Mouse (Mus musculus): ENCODE data around the gene Fam241b.

Gene Fam241b

DNA sequence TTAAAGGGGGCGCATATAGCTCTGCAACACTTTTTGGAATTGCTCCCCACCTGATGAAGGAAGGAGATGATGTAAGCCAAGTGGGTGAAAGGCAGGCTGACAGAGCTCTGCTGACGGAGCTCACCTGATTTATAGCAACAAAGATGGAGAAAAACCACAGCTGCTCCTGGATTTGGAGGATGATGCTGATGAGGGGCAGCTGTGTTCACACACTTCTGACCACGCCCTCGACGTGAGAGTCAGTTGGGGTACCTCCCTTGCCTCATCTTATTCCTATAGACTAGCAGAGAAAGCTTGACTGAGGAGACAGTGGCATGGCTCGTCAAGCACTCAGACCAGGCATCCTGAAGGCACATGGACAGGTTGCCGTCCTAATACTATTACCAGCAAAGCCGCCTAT lies at the start of gene Fam241b:
Gene Fam241b (minus strand): TSS at position 101 of the 400 bp plus-strand sequence.
- no peak for DNase-seq

DNA sequence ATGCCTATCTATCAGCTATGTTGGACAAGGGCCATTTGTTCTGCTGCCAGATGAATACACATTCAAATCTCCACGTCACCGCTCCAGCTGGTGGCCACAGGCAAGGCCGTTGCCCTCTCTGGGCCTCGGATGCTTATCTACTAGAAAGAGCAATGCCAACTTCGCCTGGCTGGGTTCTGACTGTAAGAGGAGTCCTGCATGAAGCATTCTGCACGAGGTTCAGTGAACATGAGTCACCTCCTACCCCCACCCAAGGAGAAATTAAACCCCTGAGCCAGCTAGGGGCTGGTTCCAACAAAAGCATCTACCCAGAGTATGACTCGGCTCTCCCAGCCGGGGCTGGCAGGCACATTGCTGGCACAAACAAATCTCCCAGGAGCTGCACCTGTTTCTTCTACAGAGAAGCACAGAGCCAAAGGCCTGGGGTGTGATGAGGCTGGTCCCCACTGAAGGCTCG lies 49.0 kb upstream of the Fam241b start:
- no peak for DNase-seq

DNA sequence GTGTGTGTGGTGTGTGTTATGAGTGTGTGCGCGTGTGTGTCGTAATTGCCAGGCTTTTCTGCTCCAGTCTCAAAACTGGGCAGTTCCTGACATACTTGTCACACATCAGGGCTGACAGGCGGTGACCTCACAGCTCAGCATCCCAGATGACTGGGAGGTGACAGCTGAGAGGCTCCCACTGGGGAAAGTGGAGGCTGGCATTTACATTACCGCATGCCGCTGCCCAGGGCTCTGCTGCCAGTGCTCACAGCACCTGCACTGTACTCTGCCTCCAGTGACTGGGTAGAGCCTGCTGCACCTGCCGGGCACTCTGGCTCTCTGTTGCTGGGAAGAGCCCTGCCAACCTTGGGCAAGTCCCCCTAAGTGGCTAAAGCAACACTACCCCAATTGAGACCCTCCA lies 47.1 kb upstream of the Fam241b start:
- DNase-seq = no peak

DNA sequence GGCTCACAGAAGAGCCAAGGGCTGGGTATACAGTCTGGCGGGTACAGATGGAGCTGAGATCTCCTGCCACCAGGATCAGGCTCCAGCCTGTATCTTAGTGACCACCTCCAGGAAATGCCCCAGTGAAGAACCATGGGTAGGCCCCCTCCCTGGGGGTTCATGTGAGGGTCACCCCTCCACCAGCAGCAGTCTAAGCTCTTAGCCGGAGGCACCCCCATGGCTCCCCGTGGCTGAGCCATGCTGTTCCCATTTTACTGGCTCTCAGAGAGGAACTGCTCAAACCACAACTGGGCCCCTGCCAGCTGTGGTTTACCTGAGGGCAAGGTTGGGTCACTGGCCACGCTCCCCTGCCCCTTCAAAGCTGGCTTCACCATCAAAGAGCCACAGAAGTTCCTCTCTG lies 46.2 kb upstream of the Fam241b start:
- DNase-seq = peak; percentile 46

DNA sequence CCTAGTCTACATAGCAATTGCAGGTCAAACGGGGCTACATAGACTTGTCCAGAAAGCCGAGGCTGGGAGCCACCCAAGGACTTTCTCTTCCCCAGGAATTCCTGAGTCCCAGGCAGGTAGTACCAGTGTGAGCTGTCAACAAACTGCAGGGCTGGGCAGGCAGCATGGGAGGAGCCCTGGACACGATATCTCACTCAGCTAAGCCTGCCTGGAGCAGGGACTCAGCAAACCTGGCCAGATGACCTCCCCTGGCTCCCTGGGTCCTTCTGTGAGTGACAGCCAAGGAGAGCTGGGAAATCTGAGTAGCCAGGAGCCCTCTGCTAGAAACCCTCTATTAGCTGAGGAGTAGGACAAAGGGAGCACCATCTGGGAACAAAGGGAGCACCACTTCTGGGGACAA lies 45.6 kb upstream of the Fam241b start:
- DNase-seq = no peak

DNA sequence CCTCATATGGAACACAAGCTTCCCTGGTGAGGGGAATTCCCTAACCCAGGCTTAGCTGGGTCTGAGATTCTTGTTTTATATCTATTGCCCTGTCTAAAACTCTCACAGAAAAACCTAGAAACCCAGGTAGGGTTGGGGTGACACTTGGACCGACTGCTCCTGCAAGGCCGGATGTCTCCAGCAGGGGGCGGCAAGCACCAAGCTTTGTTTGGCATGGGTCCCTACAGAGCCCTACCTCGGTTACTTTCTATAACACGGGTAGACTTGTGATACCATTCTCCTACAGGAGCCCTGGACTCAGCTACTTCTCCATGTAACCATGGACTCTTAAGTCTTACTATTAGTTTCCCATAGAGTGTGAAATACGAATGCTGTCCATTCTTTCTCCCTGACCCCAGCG lies 43.2 kb upstream of the Fam241b start:
- DNase-seq = peak; percentile 83

DNA sequence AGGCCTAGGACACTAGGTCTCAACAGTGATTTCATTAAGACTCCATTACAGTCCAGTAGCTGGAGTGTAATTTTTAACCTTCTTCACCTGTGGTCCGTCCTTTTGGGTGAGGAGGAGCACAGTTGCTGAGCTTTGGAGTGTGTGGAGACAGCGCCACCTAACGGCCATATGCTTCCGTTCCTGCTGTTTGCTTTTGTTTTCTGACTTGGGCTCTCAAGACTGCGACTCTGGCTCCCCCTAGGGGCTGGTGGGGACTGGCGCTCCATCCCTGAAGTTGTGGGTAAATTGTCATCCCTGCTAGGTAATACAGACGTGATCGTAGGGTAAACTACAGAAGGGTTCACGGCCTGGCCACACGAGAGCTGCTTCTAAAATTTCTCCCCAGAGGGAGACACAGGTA lies 39.3 kb upstream of the Fam241b start:
- peak; percentile 97 for DNase-seq

DNA sequence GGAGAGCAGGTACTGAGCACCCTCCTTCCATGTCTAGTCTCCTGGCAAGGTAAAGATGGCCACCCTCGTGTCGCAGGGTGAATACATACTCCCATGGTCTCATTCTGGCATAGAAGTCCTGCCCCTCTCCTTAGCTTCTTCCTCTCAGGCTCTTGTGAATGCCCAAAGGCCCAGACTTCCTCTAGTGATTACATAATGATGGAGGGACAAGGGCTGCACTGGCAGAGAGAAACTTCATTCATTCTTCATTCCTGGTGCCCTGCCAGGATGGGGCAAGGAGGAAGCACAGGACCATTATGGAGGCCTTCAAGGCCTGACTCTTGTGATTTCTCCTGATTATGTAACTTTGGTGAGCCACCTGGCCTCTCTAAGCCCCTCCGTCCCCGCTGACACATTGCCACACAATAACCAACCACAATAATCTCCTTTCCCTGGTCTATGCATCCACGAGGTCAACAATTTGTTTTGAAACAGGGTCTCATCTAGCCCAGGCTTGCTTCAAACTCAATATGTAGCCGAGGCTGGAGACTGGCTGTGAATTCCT lies 38.8 kb upstream of the Fam241b start:
- DNase-seq = no peak

DNA sequence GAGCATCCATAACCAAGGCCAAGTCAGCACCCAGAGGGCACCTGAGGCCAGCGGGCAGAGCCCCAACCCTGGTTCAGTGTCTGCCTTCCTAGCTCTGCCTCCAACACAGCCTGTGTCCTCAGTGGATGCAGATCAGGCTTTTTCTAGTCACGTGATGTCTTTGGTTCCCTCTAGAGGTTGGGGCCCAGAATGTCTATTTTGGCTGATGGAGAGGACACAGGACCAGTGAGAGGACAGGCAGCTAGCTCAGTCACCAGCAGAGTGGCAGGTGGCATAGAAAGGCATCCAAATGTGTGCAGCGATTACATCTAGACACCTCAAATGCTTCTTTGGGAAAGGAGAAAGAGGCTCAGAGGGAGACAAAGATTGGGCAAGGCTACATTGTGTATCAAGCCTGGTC lies 38.0 kb upstream of the Fam241b start:
- no peak for DNase-seq

DNA sequence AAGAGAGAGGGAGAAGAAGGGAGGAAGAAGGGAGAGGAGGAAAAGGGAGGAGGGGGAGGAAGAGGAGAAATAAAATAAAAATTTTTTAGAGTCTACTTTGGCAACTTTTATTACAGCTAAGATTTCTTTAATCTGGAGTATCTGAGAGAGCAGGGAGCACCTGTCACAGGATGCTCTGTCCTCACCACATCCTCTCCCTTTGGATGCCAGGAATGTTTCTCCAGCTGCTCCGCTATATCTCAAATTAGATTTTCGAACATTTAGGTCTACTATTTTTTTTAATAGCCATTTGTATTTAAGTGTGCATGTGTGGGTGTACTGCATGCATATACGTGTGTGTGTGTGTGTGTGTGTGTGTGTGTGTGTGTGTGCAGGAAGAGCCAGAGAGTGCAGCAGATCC lies 36.2 kb upstream of the Fam241b start:
- DNase-seq = no peak

DNA sequence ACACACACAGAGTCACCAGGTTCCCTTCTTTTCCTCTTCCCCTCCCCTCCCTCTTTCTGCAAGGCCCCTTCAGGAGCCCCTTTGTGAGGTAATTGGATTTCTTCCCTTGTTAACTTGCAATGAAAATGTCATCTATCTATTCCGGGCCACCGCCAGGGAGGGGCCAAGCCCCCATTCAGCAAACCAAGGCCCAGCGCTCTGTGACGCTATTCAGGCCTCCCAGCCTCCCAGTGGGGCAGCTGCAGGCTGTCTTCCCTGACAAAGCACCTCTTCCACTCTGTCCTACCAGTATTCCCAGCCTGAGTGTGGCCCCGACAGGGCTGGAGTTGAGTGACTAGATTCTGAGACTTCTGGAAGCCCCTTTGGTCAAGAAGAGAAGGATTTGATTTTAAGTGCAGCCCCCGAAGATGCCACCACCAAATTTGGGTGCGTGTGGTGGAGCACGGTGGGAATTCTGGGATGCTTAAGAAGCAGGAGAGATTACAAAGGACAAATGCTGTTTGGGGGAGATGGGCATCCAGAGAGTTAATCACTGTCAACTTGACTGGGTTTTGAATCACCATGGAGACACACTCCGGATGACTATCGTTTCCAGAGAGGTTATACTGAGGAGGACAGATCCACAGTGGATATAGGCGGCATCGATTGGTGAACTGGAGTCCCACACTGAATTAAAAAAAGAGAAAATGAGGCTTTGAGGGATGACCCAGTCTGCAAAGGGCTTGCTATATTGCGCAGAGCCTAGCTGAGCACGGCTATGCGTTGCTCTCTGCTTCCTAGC lies 31.0 kb upstream of the Fam241b start:
- no peak for DNase-seq

DNA sequence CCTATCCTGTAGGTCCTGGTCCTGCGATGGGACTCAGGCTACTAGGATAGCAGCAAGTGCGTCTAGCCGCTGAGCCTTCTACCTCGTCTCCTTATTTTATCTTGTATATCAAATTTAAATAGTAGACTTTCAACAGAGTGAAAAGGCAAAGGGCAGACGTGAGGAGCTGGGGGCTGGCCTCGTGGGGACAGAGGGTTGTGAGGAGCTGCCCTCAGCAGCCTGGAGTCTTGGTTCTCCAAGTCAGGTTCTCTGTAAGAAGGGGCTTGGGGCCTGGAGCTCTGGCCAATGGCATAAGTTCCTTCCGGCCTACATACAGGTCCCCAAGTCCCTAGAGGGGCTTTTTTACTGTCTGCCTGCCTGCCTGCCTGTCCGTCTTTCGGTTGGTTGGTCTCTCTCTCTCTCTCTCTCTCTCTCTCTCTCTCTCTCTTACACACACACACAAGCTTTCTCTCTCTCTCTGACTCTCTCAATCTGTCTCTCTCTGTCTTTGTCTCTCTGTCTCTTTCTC lies 30.3 kb upstream of the Fam241b start:
- no peak for DNase-seq

DNA sequence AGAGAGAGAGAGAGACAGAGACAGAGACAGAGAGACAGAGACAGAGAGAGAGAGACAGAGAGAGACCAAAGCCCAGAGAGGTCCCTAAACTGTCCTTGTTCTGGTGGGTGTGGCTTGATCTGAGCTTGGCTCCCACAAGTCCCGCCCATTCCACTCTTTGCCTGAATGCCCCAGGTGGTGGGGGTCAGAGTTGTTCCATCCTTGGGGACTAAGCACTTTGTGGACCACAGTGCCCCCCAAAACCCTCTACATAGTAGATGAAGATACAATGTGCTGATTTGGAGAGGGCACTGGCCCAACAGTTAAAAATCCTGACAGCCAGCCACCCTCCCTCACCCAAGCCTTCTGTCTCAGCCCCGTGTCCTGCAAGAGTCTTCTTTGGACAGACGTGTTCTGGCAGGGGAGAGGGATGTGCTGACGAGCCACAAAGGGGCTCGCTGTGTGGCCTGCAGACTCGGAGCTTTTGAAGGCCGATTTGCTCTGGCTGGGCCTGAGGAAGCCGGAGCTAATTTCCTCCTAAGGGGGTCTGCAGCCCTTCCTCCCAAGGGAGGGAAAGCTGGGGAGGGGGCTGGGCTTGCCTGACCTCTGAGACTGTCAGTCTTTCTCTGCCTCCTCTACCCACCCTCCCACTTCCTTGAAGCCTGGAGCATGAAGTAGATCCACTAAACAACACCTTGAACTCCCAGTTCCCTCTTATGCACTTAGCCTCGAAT lies 29.3 kb upstream of the Fam241b start:
- DNase-seq = no peak

DNA sequence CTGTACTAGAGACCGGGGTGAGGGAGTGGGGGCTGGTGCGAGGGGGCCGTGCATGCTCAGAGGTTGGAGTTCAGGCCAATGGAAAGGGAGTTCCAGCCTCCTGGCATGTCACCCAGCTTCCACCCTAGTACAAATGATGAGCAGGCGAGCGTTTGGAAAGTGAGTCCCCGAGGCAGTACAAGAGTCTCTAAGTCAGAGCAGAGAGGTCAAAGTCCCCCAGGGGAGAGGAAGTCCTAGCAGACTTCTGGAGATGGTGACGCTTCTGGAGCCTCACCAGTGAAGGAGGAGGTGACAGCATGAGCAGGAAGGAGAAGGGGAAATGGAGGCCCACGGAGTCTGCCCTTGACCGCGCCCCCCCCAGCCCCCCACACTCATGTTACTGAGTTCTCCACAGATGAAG lies 18.7 kb upstream of the Fam241b start:
- DNase-seq = peak; percentile 42

DNA sequence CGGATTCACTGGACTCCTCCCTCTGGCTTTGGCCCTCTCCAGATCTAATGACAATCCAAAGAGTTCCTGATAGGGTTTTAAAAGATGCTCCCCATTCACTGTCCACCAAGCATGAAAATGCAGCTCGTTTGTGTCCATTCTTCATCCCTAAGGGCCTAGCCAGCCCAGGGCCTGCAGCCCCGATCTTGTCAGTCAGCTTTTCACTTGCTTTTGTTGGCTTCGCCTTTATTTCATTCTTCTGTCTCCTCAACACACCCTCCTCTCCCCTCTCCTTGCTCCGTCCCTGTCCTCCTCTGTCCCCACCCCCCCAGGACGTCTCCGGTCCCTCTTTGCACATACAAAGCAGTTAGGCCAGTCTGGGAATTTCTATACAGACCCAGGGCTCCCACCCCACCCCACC lies 6.2 kb upstream of the Fam241b start:
- DNase-seq = no peak

DNA sequence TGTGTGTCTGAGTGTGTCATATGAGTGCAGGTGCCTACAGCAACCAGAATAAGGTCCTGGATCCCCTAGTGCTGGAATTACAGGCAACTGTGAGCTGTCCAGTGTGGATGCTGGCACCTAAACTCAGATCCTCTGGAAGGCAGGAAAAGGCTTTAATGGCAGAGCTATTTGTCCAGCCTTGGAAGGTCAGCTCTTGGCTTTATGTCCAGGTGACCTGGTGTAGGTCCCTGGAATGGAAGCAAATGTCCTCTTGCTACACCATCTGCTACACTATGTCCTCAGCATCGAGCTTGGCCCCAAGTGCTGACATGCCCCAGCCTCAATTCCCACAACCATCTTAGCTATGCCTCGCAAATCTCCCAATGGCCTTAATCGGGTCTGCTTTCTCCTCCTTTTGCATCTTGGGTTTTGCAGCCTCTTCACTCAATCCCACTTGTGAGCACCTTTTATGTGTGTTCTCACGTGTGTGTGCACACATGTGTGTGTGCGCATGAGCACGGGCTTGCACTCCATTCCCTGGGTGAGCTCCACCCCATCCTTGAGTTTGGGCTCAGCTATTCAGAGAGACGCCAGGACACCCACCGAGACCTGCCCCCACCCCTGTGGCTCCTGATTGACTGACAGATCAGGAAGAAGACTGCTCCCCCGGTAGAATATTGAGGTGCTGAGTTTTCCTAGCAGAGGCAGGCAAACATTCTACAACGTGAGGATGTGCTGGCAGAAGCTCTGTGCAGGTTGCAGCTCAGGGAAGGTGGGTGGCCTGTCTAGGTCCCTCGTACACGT lies 3.9 kb upstream of the Fam241b start:
- DNase-seq = no peak

DNA sequence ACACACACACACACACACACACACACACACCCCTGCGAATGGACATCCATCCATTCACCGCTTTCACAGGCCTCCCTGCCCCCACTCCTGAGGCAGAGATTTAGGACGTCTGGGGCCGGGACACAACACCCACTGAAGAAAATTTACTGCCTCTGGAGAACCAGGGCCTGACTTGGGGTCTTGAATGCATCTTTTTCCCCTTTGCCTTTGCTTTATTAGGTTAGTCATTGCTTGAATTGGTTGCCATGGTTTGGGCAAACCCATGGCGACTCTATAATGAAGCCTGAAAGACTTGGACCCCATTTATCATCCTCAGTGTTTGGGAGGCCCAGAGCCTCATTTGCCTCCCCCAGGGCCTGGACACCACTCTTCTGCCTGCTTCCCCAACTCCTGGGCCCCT lies 2.2 kb upstream of the Fam241b start:
- no peak for DNase-seq

DNA sequence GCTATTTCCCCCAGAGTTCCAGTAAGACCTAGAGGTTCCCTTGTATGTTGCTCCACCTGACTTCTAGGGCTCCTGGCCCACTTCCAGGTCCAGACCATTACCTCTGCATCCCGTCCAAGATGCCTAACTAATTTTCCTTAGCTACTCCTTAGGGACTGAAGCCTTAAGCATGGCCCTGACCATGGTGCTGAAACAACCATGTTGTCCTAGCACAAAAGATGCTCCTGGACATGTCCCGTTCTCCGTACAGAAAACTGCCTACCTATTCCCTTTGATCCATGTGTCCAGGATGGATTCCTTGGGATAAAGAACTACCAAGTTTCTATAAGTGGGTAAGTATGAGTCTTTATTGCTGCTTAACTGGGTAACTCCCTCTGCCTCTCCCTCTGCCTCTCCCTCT lies 5.7 kb downstream of the Fam241b start:
- DNase-seq = no peak

DNA sequence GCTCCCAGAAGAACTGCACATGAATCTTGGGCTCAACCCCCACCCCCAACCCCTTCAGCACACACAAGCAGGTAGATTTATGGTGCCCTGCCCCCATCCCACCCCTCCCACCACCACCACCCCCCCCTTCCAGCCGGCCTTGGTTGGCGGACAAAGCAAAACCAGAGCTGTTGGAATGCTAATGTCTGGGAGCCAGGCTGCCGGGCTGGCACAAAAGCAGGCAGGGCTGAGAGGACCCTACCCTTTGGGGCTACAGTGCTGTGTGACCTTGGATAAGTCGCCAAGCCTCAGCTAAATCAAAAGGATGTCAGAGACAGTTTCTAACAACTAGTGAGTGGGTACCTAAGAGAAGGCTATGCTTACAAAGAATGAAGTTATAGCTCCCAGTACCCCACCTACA lies 6.6 kb downstream of the Fam241b start:
- no peak for DNase-seq

DNA sequence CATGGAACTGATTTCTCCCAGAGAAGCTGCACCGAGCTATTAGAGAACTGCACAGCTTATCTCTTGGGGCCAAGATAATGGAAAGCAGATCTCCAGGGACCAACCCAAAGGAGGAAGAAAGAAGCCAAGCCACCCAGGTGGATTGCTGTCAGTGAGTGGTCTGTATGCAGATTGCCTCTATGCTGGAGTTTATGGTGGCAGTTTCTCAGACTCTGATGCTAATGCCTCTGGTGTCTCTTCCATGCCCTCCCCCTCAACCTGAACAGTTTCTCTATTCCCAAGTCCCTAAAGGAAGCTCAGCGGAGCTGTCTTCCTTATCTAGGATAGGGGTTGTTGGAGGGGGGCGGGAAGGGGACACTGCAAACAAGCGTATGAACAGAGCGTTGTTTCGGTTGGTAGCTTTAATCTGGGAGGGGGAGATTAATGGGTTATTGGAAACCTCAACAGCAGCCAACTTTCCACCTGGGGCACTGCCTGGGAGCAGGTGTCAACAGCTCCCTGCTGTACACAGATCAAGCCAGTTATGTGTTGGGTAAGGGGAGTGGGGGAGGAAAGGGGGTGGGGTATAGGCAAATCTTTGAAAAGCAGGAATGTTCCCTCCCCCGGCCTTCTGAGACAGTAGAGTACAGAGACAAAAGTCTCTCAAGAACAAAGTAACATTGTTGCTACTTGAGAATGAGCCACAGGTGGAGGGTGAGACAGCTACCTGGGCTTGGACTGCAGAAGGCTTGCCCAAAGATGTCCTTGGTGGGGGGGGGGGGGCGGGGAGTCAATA lies 7.8 kb downstream of the Fam241b start:
- no peak for DNase-seq

DNA sequence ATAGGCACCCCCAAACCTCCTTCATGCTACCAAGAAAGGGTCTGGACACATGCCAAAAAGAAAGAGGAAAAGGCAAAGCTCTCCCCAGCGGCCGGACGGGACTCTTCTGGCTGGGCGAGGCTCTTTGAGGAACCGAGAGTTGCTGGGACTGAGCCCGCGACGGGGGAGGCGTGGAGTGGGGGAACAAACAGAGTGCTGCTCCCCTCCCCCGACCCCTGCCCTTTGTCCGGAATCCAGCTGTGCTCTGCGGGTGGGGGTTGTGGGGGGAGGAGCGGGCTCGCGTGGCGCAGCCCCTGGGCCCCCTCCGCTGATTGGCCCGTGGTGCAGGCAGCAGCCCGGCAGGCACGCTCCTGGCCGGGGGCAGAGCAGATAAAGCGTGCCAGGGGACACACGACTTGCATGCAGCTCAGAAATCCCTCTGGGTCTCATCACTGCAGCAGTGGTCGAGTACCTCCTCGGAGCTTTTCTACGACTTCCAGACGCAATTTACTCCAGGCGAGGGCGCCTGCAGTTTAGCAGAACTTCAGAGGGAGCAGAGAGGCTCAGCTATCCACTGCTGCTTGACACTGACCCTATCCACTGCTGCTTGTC lies 10.9 kb downstream of the Fam241b start, which contains the start of gene Neurog3:
Gene Neurog3 (plus strand): TSS at position 400 of the 591 bp plus-strand sequence.
- no peak for DNase-seq

Data from kidney, adult 9 months (tissue).